Mouse (Mus musculus) heart, postnatal 25 days (tissue): ENCODE measurements around the gene Vmn1r183. TPM values are rescaled to one million over a fixed set of nuclear protein-coding genes. Genes with fewer than 3 reads are reported as not detected.
"Not testable (repeated sequence)": the region's sequence is repeated elsewhere in the genome, so short reads cannot be mapped to it uniquely, and the experiment has no call there.

Source experiments
- DNase-seq: peaks from one replicate; pipeline ENCODE4 v3.0.0; 2022; ENCODE audit warnings: low spot score
- intact Hi-C: fragments of 180-260 bp; cut with DNase I; formaldehyde crosslinking; loops from one replicate; pipeline ENCODE4 v1.15.1; 2025
- total RNA-seq, 2 experiments: library from RNA; stranded (reverse); gene quantifications; 2 replicates each; pipeline ENCODE4 v1.2.3; 2021

Vmn1r183 gene
- total RNA-seq, result not detected

GRCm38 (mm10) chr7:24052660-24053304, at the start of gene Vmn1r183:
Gene Vmn1r183 (plus strand): TSS chr7:24053254.
- no peak for DNase-seq
- intact Hi-C loops, result no loop called here

GRCm38 (mm10) chr7:24074424-24074823, 21.4 kb downstream of the Vmn1r183 start:
- DNase-seq, intact Hi-C loops: not testable (repeated sequence)

- intact Hi-C loops, result loop anchor here (2.0 to 5.0 kb wide), 5 partner anchors 23 to 235 kb away; partner anchors contain the start of genes Zfp108, Zfp235 and Zfp94
- peak; percentile 95 for DNase-seq
These were observed 28.8 kb downstream of the Vmn1r183 start, which contains the start of gene Zfp180 for GRCm38 (mm10) chr7:24081634-24082431. Gene Zfp180 (plus strand): TSS chr7:24081924.

GRCm38 (mm10) chr7:24082457-24083235, 29.6 kb downstream of the Vmn1r183 start:
- DNase-seq, result no peak
- intact Hi-C loops, result loop anchor here (2.0 to 5.0 kb wide), 4 partner anchors 22 to 235 kb away; partner anchors contain the start of genes Zfp235 and Zfp94

- intact Hi-C loops, result no loop called here
- no peak for DNase-seq
These were observed 33.8 kb downstream of the Vmn1r183 start for GRCm38 (mm10) chr7:24086871-24087270.

GRCm38 (mm10) chr7:24087485-24088125, 34.6 kb downstream of the Vmn1r183 start:
- no peak for DNase-seq
- intact Hi-C loops, result no loop called here

- DNase-seq, result no peak
- intact Hi-C loops, result loop anchor here (2.0 kb wide), 1 partner anchor 22 kb away; no protein-coding TSS in a partner anchor
These were observed 51.3 kb downstream of the Vmn1r183 start for GRCm38 (mm10) chr7:24104403-24104802.

- intact Hi-C loops, result loop anchor here (2.0 kb wide), 1 partner anchor 22 kb away; no protein-coding TSS in a partner anchor
- DNase-seq, result no peak
These were observed 52.2 kb downstream of the Vmn1r183 start for GRCm38 (mm10) chr7:24105144-24105703.

- intact Hi-C loops, result loop anchor here (5.0 kb wide), 2 partner anchors 96 to 156 kb away; no protein-coding TSS in a partner anchor
- no peak for DNase-seq
These were observed 57.8 kb downstream of the Vmn1r183 start for GRCm38 (mm10) chr7:24110839-24111238.

- intact Hi-C loops, result loop anchor here (5.0 kb wide), 2 partner anchors 96 to 156 kb away; no protein-coding TSS in a partner anchor
- DNase-seq, result no peak
These were observed 58.7 kb downstream of the Vmn1r183 start for GRCm38 (mm10) chr7:24111772-24112155.

- peak; percentile 59 for DNase-seq
- intact Hi-C loops, result loop anchor here (5.0 kb wide), 2 partner anchors 95 to 155 kb away; no protein-coding TSS in a partner anchor
These were observed 59.3 kb downstream of the Vmn1r183 start, which contains the start of gene Zfp112 for GRCm38 (mm10) chr7:24112156-24112856. Gene Zfp112 (plus strand): TSS chr7:24112314.

- intact Hi-C loops, result loop anchor here (1.0 to 5.0 kb wide), 3 partner anchors 20 to 154 kb away; no protein-coding TSS in a partner anchor
- DNase-seq, result no peak
These were observed 59.9 kb downstream of the Vmn1r183 start for GRCm38 (mm10) chr7:24113001-24113400.

Other genes starting within 250 kb of the Vmn1r183 start
- not detected for gene Vmn1r175, start 242.6 kb upstream of the Vmn1r183 start, total RNA-seq
- not detected for gene Vmn1r176, start 215.9 kb upstream of the Vmn1r183 start, total RNA-seq
- not detected for gene Vmn1r177, start 186.8 kb upstream of the Vmn1r183 start, total RNA-seq
- gene Vmn1r178, start 161.2 kb upstream of the Vmn1r183 start, total RNA-seq, result not detected
- not detected for gene Vmn1r179, start 126.3 kb upstream of the Vmn1r183 start, total RNA-seq
- not detected for gene Vmn1r180, start 102.6 kb upstream of the Vmn1r183 start, total RNA-seq
- not detected for gene Vmn1r181, start 78.6 kb upstream of the Vmn1r183 start, total RNA-seq
- not detected for gene V1rd19, start 51.6 kb upstream of the Vmn1r183 start, total RNA-seq
- gene Zfp180, start 28.7 kb downstream of the Vmn1r183 start, total RNA-seq, result 10 to 100 TPM; 12.6 to 13.5 TPM
- 1 to 10 TPM; 3.2 to 4.2 TPM for gene Zfp112, start 59.1 kb downstream of the Vmn1r183 start, total RNA-seq
- gene Zfp235, start 80.9 kb downstream of the Vmn1r183 start, total RNA-seq, result 1 to 10 TPM; 5.1 to 5.5 TPM
- under 1 TPM; 0.14 to 0.44 TPM for gene Zfp114, start 121.8 kb downstream of the Vmn1r183 start, total RNA-seq
- 1 to 10 TPM; 3.6 to 4.0 TPM for gene Zfp111, start 158.2 kb downstream of the Vmn1r183 start, total RNA-seq
- 1 to 10 TPM; 1.7 to 2.1 TPM for gene Zfp109, start 184.3 kb downstream of the Vmn1r183 start, total RNA-seq
- 1 to 10 TPM; 1.7 to 1.8 TPM for gene Zfp108, start 201.5 kb downstream of the Vmn1r183 start, total RNA-seq
- 1 to 10 TPM; 3.2 to 3.7 TPM for gene Zfp93, start 217.2 kb downstream of the Vmn1r183 start, total RNA-seq
- 1 to 10 TPM; 3.1 to 4.5 TPM for gene Zfp61, start 248.0 kb downstream of the Vmn1r183 start, total RNA-seq